Mouse (Mus musculus): ENCODE data around the gene Fanca.
"Not testable (repeated sequence)": the region's sequence is repeated elsewhere in the genome, so short reads cannot be mapped to it uniquely, and the experiment has no call there.

Gene Fanca

DNA sequence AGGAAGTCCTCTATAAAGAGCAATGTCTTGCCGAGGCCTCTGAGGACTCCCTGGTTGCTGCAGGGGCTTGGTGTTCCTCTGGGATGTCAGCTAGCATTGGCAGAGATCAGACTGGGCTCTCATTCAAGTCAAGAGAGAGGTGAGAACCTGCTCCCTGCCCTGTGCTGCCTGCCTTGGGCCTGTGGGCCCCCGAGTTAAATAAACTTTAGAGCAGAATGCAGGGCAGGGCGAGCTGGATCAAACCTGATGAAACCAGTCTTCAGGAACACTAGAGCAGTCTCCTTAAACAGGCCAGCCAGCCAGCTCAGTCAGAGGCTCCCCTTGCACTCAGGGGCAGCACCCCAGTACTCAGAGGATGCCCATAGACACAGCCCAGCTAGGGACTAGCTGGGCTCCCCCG, 46.5 kb downstream of the Fanca start:
- DNase-seq (ENCODE audit: low read depth, low spot score) = no peak

- no peak for DNase-seq (ENCODE audit: low read depth, low spot score)
These were observed 47.2 kb downstream of the Fanca start for GRCm38 (mm10) chr8:123271147-123271546.

DNA sequence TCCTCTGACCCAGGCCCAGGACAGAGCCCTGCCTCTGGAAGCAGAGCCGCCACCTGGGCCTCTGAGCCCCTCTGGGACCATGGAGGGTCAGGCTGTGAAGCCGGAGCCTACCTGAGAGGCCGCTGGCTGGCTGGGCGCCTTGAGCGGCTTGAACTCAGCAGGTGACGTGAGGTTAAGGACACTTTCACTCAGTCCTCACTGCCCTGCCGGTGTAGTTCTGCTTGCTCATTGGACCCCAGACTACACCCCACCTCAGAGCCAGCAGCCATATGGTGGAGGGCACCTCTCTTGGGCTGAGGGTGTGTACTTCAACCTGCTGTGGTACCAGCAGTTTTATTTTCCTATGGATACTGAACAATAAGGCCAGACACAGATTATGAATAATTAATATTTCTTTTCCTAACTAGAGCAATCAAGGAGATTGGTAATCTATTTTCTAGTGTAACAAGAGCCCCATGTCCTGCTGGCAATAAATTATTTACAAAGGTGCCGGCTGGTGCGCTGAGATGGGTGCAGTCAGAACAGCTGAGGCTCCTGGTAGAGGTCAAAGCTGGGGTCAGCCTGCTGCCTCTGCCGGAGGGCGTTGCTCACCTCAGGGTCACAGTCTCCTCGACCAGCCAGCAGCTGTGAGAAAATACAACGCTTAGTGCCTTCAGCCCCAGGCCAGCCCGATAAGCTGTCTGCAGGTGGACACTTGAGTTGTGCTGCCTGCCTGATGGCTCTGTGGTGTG, 50.3 kb downstream of the Fanca start:
- DNase-seq (ENCODE audit: low read depth, low spot score) = no peak

DNA sequence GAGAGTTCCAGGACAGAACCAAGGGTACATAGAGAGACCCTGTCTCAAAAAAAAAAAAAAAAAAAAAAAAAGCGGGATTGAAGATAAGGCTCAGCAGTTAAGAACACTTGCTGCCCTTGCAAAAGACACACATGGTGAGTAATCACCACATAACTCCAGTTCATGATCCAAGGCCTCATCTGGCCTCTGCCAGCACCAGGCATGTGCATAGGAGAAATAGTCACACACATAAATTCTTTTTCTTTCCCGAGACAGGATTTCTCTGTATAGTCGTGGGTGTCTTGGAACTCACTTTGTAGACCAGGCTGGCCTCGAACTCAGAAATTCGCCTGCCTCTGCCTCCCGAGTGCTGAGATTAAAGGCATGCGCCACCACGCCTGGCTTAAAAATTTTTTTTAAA, 60.8 kb downstream of the Fanca start:
- not testable (repeated sequence) for DNase-seq (ENCODE audit: low read depth, low spot score)

- DNase-seq (ENCODE audit: low read depth, low spot score) = no peak
These were observed 61.3 kb downstream of the Fanca start for GRCm38 (mm10) chr8:123257114-123257513.

GRCm38 (mm10) chr8:123255170-123255569, 63.2 kb downstream of the Fanca start:
- DNase-seq (ENCODE audit: low read depth, low spot score) = no peak

DNA sequence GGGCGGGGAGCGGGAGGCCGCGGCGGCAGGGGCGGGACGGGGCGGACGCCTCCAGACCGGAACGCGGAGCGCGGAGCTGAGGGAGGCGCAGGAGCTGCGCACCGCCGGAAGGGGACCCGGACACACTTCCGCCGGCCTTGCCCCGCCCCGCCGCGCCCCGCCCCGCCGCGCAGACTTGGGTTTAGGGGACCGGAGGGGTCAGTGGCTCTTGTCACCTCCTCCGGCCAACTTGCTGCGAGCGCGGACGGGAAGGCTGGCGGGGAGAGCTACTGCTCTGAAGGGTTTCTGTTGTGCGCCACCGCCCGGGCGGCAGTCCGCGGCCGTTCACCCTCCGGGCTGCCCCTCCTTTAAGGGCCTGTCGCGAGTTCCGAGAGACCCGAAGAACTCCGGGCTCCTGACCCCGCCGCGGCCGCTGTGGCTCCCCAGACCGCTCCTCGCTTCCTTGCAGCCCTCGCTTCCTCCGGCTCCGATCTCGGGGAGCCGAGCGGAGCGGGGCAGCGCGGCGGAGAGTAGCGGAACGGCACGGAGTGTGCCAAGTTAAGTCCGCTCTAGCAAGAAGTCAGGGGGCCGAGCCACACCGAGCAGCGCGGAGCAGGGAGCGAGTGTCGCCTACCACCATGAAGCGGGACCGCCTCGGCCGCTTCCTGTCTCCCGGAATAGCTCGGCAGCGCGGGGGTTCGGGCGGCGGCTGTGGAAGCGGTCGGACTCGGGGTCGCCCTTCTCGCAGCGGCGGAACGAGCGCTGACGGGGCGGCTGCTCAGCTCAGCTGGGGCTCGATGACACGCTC, 64.1 kb downstream of the Fanca start, which contains the start of the genes Zfp276 and Vps9d1:
Gene Zfp276, plus strand, starts transcription at position 97 of the 787 bp plus-strand sequence.
Gene Vps9d1, minus strand, starts transcription at position 250 of the 787 bp plus-strand sequence.
- peak; percentile 92 for DNase-seq (ENCODE audit: low read depth, low spot score)

GRCm38 (mm10) chr8:123253451-123254098, 64.8 kb downstream of the Fanca start:
- DNase-seq (ENCODE audit: low read depth, low spot score) = no peak

DNA sequence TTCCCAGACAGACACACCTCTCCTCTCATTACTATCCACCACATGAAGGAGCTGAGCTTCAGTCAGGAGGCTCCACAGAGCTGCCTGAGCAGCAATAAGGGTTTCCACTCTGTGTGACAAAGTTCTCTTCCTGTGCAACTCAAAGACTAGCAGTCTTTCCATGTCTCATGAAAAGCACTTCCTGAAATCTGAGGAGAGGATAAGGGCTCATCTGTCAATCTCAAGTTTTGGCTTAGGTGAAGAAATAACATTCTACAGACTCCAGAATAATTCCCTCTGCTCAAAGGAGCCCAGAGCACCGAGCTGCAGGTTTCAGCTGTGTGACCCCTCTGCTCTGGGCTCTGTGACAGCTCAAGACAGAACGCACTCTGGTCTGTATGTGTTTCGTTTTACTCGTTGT, 65.5 kb downstream of the Fanca start:
- DNase-seq (ENCODE audit: low read depth, low spot score) = no peak

- DNase-seq (ENCODE audit: low read depth, low spot score) = no peak
These were observed 67.4 kb downstream of the Fanca start for GRCm38 (mm10) chr8:123250940-123251339.

- no peak for DNase-seq (ENCODE audit: low read depth, low spot score)
These were observed 69.8 kb downstream of the Fanca start for GRCm38 (mm10) chr8:123248596-123248995.

- no peak for DNase-seq (ENCODE audit: low read depth, low spot score)
These were observed 70.6 kb downstream of the Fanca start for GRCm38 (mm10) chr8:123247748-123248147.

- no peak for DNase-seq (ENCODE audit: low read depth, low spot score)
These were observed 72.8 kb downstream of the Fanca start for GRCm38 (mm10) chr8:123245543-123245942.

DNA sequence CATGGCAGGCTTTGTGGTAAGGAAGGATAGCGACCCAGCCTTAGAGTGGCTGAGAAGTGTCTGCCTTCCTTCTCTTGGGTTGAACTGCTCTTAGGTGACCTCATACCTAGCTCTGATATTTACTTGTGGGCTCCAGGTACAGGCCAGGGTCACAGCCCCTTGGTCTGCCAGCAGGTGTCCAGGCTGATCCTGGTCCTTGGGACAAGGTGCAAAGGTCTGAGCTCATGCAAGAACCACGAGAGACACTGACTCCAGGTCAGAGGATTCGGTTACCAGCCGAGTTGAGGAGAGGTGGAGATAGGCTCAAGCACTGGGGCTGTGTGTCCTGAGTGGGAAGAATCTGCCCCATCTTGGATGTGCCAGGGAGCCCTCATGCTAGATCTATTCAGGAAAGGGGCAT, 74.0 kb downstream of the Fanca start:
- DNase-seq (ENCODE audit: low read depth, low spot score) = no peak

DNA sequence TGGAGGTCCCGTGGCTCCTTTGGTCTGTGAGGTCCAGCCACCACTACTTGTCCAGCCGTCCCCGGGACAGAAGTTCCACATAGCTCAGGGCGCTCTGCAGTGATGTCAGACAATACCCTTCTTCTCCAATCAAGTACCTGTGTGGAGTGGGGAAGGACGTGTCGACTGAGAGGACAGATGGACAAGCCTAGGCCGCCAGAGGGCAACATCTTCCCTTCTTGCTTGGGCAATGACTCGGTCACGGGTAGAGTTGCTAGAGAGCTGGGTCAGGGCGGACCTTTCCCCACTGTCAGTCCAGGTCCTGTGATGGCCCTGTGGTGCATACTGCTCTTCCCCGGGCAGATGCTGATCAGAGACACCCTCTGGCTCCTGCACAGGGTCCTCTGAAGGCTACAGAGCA, 75.3 kb downstream of the Fanca start:
- DNase-seq (ENCODE audit: low read depth, low spot score) = no peak

DNA sequence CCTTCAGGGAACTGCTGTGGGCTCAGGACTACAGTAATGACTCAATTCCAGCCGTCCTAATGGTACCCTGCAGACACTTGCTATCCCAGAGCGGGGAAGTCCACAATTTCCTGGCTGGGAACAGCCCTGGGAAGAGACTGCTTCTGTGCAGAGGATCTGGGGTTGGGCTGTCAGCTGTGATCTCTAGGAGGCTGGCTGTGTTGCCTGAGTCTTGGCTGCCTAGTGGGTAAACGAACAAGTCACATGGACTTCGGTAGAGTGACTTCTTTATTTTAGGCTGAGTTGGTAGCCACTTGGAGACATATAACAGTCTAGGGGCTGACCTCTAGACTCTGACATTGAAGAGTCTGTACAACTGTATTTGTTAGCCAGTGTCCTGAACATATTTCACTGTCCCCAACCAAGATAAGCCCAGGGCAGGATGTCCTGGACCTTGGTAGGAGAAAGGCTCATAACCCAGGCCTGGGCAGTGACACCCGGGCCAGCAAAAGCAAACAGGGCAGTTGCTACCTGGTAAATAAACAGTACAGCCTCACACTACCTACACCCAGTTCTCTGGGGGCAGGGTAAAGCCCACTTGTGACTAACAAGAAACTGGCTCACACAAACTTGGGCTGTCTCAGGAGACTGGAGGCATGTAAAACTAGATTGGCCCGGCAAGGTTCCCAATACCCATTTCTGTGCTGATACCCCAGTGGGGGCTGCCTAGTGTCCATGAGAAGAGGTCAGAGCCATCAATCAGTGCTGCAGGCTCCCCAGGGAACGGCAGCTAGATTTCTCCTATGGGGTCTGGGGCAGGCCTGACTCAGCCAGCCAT, 76.1 kb downstream of the Fanca start:
- DNase-seq (ENCODE audit: low read depth, low spot score) = no peak

DNA sequence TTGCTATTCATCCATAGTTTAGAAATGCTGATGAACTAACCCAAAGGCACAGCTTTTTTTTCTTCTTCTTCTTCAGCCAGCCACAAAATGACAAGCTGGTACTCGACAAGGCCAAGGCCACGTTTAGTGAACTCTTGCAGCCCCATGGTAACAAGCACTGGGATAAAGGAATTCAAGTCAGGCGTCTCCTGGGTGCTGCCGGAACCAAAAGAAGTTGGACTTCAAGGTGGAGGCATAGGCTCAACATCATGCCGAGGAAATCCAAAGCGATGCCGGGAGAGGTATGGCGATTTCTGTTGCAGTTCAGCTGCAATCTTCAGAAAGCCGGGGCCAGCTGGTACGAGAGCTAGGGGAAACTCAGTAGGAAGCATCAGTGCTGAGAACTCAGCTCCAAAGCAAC, 79.0 kb downstream of the Fanca start:
- DNase-seq (ENCODE audit: low read depth, low spot score) = no peak

- peak; percentile 91 for DNase-seq (ENCODE audit: low read depth, low spot score)
These were observed 82.6 kb downstream of the Fanca start, which contains the start of gene Spata2l for GRCm38 (mm10) chr8:123235520-123236497. TSS of gene Spata2l (minus strand) at chr8:123236233.

- no peak for DNase-seq (ENCODE audit: low read depth, low spot score)
These were observed 83.4 kb downstream of the Fanca start for GRCm38 (mm10) chr8:123234918-123235519.

DNA sequence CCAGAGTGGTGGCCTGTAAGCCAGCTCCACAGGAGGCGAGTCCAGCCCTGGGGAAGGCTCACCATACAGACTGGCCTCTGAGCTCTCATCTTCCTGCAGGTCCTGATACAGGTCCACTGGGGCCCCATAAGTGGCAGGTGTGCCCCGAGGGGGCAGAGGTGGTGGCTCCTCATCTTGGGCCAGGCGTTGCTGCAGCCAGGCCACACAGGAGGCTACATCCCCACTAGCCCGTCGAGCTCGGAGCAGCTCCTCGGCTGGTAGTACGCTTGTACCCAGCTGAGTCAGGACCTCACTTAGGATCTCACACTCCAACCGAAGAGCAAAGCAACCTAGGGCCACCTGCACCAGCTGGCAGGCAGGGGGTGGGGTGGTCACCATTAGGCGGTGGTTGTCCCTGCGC, 84.6 kb downstream of the Fanca start:
- DNase-seq (ENCODE audit: low read depth, low spot score) = no peak
